Mouse (Mus musculus) spleen, adult 2 months (tissue): ENCODE measurements around the gene Casq1. TPM values are rescaled to one million over a fixed set of nuclear protein-coding genes. Genes with fewer than 3 reads are reported as not detected.

Experiments used
- DNase-seq, 2 experiments: peaks; one replicate each; pipeline versions ENCODE4 v3.0.0 to v3.0.0-alpha.2; 2012 to 2021; ENCODE audit warnings: low spot score in 2 of 2, low read depth in 1 of 2
- H3K27ac ChIP-seq: fragments of 200-500 bp; 2 replicates; pipeline ENCODE4 v1.5.1; 2012; ENCODE audit warnings: low read length, inconsistent platforms; ENCODE audit not compliant: insufficient read depth
- H3K27me3 ChIP-seq: fragments of 200-500 bp; 2 replicates; pipeline ENCODE4 v1.6.1; 2012; ENCODE audit warnings: mild to moderate bottlenecking, moderate library complexity, low read length, inconsistent platforms; ENCODE audit not compliant: control insufficient read depth, insufficient read depth
- H3K36me3 ChIP-seq: fragments of 200-500 bp; 2 replicates; pipeline ENCODE4 v1.6.1; 2012; ENCODE audit warnings: mild to moderate bottlenecking, low read length, inconsistent platforms; ENCODE audit not compliant: control insufficient read depth, insufficient read depth
- H3K4me1 ChIP-seq: fragments of 200-500 bp; 2 replicates; pipeline ENCODE4 v1.6.1; 2011; ENCODE audit warnings: inconsistent platforms; ENCODE audit not compliant: control insufficient read depth, insufficient read depth, insufficient read length
- H3K4me3 ChIP-seq: fragments of 200-500 bp; 2 replicates; pipeline ENCODE4 v1.5.1; 2011; ENCODE audit warnings: mild to moderate bottlenecking, inconsistent platforms; ENCODE audit not compliant: insufficient read depth, insufficient read length; ENCODE audit errors: extremely low read depth
- CTCF ChIP-seq: fragments of 200-500 bp; IDR thresholded peaks from 2 replicates; pipeline ENCODE4 v1.5.1; 2011; ENCODE audit warnings: mild to moderate bottlenecking, inconsistent platforms; ENCODE audit not compliant: insufficient read depth, insufficient read length, insufficient replicate concordance; ENCODE audit errors: extremely low read depth
- POLR2A ChIP-seq: fragments of 200-500 bp; IDR thresholded peaks from 2 replicates; pipeline ENCODE4 v1.6.1; 2011; ENCODE audit warnings: low read depth, low read length, inconsistent platforms
- WGBS: fragments of 180-500 bp; shearing (Covaris S2); methylation state at CpG from one replicate; pipeline ENCODE4 v1.1.7; 2018; 5-methylcytosine and 5-hydroxymethylcytosine counted together
- polyA plus RNA-seq: library from polyadenylated mRNA; depleted of rRNA; stranded (reverse); fragments of >200 nt; gene quantifications from 2 replicates; pipeline ENCODE4 v1.2.3, GENCODE M21; 2012

The Casq1 gene
- polyA plus RNA-seq, 1 experiment, result 0.35 TPM

DNA sequence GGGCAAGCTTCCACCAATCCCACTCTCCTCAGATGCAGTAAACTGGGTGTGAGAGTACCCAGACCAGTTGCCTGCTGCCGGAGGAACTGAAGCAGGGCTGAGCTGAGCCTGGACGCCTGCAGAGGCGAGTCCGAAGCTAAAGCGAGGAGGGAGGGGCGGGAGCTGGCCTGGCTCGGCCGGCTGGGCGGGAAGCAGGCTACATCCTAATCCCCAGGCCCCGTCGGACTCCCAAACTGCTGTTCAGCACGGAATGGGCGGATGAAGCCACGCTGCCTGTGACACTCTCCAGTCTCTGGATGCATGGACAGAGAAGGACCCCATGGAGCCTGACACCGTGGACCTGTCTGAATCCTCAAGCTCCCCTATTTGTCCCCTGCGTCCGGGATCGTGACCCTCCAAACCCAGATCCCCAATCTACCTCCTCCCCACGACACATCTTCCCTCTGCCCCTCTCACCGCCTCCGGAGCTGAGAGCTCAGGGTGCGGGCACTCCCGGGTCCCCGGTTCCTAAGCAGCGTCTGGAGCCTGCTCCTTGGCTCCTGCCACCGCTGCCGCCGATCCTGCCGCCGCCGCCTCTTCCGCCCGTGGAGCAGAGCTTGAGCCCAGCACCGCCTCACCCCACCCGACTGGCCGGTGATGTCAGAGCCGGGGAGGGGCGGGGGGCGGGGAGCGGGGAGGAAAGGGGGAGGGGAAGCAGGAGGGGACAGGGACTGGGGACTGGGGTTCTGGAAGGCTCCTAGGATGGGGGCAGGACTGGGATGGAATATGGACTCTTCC lies 13.3 kb downstream of the Casq1 start, which contains the start of gene Pea15a:
Gene Pea15a, minus strand, starts transcription at position 664 of the 777 bp plus-strand sequence.
- H3K4me1 ChIP-seq, result peaks cover 4% of the 10 kb centered on the region; the same call in 1 of the 2 replicates
- H3K36me3 ChIP-seq, result no peaks in the 10 kb centered on the region; the same call in 1 of the 2 replicates
- WGBS, result 2% methylated on average over 38 of the region's 40 CpGs
- no peak for TF ChIP-seq CTCF
- no peak; the same call in 1 of the 2 replicates for TF ChIP-seq POLR2A
- peak within 1 kb of the TSS; percentile 83 for H3K4me3 ChIP-seq
- peak; percentile 25 to 69 for DNase-seq
- H3K27me3 ChIP-seq, result no peaks in the 10 kb centered on the region
- H3K27ac ChIP-seq, result peak within 1 kb of the TSS; percentile 75

DNA sequence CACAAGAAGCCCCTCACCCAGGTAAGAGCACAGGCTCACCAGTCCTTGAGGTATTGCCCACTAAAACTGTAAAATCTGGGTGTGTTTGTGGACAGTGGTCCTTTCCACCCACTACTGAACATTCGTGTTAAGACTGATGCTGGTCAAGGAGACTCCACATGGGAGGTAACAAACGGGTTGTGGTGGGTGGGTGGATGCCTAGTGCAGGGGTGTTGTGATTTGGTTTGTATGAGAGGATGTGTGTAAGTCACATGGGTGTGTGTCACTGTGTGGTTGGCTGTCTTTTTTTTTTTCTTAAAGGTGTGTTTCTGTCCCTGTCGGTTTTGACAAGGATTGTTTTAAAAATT lies 14.0 kb downstream of the Casq1 start:
- WGBS, result 3% methylated on average over 3 of the region's 3 CpGs
- Histone ChIP-seq H3K36me3 (peaks cover 2% of the 10 kb centered on the region; the same call in 1 of the 2 replicates), H3K4me1 (peaks cover 4% of the 10 kb centered on the region; the same call in 1 of the 2 replicates), H3K27me3 (no peaks in the 10 kb centered on the region), H3K27ac (no peak overlapping the region), H3K4me3 (peak overlapping the region; percentile 83)
- TF ChIP-seq POLR2A (no peak), CTCF (no peak)
- DNase-seq, result peak in 1 of 2 experiments; percentile 17

DNA sequence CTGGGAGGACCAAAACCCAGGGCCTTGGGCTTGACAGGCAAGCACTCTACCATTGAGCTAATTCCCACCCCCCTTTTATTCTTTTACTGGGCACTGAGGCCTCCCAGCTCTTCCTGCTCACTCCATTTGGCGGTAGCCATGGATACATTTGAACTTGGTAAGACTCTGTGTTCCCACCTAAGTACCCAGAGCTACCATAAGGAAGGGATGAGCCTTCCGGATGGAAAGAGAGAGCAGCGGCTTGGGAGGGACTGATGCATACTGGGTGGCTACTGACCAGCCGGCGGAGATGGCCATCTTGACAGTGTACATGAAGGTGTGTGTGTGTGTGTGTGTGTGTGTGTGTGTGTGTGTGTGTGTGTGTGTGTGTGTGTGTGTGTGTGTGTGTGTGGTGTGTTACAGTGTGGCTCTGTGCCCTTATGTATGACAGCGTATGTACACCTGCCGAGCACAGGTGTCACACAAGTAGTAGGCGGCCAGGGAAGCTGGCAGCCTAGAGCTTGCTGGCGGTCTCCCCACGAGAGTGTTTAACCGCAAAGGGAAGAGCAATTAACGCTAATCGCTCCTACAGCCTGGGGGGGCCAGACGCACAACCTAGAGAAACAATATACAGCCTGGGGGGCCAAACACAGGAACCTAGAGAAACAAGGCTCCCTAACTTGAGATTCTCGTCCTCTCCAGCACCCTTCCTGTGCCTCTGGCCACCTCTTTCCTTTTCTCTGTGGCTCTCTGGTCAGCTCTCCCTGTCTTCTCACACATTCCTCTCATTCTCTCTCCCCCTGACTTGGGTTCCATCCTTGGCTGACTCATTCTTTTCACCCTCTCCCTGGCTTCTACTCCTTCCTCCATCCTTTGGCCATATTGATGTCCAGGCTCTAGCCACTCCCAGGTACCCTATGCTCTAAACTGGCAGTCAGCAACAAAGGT lies 14.6 kb downstream of the Casq1 start:
- no peak overlapping the region for H3K27ac ChIP-seq

DNA sequence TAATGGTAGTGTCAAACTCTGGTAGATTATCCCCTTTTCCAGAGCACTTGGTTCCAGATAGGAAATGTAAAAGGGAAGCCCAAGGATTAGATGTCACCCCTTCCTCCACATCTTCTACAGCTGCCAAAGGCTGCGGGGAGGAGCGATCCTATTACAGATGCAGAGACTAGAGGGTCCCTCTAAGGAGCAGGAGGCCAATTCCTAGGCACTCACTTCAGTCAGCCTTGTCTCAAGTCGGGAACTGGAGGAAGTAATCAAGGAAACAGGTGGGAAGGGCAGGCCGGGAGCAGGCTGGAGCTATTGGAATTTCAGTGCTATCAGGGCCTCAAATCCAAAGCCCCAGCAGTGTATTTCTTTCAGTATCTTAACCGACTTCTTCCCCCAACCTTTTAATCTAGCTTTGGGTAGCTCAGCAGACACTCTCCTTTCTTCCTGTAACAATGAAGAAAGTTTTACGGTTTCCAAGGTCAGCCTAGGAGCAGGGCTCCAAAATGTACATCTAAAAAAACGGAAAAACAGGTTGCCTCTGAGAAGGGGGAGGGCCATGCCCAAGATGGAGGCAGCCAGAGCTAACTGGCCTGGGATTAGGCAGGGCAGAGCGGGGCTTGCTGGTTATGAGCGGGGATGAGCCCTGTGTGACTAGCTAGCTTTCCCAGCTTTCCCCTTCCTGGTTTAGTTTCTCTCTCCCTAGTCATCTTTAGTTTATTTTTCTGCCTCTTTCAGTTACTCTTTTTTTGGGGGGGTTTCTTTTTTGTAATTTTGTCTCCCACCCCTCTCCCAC lies 15.4 kb downstream of the Casq1 start:
- H3K27ac ChIP-seq, result no peak overlapping the region
- TF ChIP-seq CTCF (no peak), POLR2A (no peak)
- no peaks in the 10 kb centered on the region for H3K27me3 ChIP-seq
- H3K36me3 ChIP-seq, result peaks cover 9% of the 10 kb centered on the region
- no peak for DNase-seq
- WGBS, result 74% methylated on average over 9 of the region's 9 CpGs
- no peak overlapping the region for H3K4me3 ChIP-seq
- peaks cover 4% of the 10 kb centered on the region; the same call in 1 of the 2 replicates for H3K4me1 ChIP-seq

More for the DNA sequence above, 14.6 kb downstream of the Casq1 start:
- peaks cover 4% of the 10 kb centered on the region for H3K36me3 ChIP-seq
- no peak overlapping the region for H3K4me3 ChIP-seq
- WGBS, result 83% methylated on average over 15 of the region's 15 CpGs
- TF ChIP-seq CTCF (no peak), POLR2A (no peak)
- H3K27me3 ChIP-seq, result no peaks in the 10 kb centered on the region
- H3K4me1 ChIP-seq, result peaks cover 4% of the 10 kb centered on the region; the same call in 1 of the 2 replicates
- no peak for DNase-seq

DNA sequence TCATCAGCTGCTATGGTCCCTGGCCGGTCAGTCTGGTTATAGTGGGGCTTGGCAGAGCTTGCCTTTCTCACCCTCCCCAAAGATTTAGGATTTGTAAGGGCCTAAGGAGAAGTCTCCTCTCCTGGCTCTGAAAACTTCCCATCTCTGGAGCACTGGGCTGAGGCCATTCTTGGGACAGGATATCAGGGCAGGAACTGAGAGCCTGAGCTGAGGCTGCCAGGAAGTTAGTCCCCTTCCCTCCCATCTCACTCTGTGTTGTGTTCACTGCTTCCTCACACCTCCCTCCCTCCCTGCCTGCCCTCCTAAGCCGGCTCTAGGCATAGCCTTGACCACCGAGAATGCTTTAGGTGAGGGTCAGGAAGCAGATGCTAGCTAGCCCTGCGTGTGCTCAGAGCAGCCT lies 16.1 kb downstream of the Casq1 start:
- Histone ChIP-seq H3K27me3 (no peaks in the 10 kb centered on the region), H3K4me1 (peaks cover 4% of the 10 kb centered on the region; the same call in 1 of the 2 replicates), H3K36me3 (peaks cover 9% of the 10 kb centered on the region), H3K27ac (no peak overlapping the region), H3K4me3 (no peak overlapping the region)
- DNase-seq, result no peak
- WGBS, result 24% methylated on average over 4 of the region's 4 CpGs
- TF ChIP-seq CTCF (no peak), POLR2A (no peak)

DNA sequence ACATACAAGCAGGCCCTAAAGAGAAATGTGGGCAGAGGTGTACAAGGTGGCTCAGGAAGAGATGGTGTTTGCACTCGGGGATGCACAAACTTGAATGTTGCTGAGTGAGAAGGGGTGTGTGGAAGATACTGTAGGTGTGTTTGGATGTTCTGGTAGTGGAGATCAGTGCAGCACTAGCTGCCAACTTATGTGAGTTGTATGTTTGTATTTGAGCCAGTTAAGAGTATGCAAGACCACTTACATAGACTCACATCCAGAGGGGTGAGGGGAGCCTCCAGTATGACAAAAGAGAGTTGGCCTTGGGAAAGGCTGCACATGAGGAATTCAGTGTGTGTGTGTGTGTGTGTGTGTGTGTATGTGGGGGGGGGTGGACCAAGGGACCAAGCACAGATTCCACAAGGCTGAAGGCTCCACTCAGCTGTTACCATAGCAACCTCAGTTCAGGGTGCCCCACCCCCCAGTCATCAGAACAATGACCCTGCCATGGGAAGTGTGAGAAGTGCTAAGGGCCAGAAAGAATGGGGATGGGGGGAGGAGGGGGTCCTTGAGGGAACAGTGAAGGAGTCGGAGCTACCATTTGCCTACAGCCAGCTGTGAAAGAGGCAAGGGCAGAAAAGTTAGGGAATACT lies 16.7 kb downstream of the Casq1 start:
- H3K4me3 ChIP-seq, result no peak overlapping the region
- no peak for TF ChIP-seq CTCF
- TF ChIP-seq POLR2A, result no peak
- peaks cover 4% of the 10 kb centered on the region; the same call in 1 of the 2 replicates for H3K4me1 ChIP-seq
- peaks cover 9% of the 10 kb centered on the region for H3K36me3 ChIP-seq
- no peak overlapping the region for H3K27ac ChIP-seq
- 74% methylated on average over 2 of the region's 2 CpGs for WGBS
- DNase-seq, result no peak
- no peaks in the 10 kb centered on the region for H3K27me3 ChIP-seq
